Mouse (Mus musculus) embryonic facial prominence, embryonic 11.5 days (tissue): ENCODE data around the gene Grm6. TPM values are rescaled to one million over a fixed set of nuclear protein-coding genes. Genes with fewer than 3 reads are reported as not detected.

Source experiments
- ATAC-seq: fragments of 200-750 bp; cut with Nextera tagmentation; replicated peaks from 2 replicates; pipeline ENCODE4 v1.8.0; 2017; ENCODE audit warnings: low read depth; ENCODE audit not compliant: insufficient number of reproducible peaks, low FRiP score, low TSS enrichment
- DNase-seq: peaks from one replicate; pipeline ENCODE4 v3.0.0-alpha.2; 2015; ENCODE audit warnings: low spot score
- H3K27ac ChIP-seq: fragments of 300-500 bp; sonication (generic); replicated peaks from 2 replicates; pipeline ENCODE4 v1.5.1; 2014; ENCODE audit warnings: mild to moderate bottlenecking, low read depth, low read length, control low read depth
- H3K27me3 ChIP-seq: fragments of 300-500 bp; sonication (generic); 2 replicates; pipeline ENCODE4 v1.6.1; 2014; ENCODE audit warnings: mild to moderate bottlenecking, low read length, moderate library complexity, mixed read lengths; ENCODE audit not compliant: control insufficient read depth, insufficient read depth
- H3K36me3 ChIP-seq: fragments of 300-500 bp; sonication (generic); replicated peaks from 2 replicates; pipeline ENCODE4 v1.6.1; 2014; ENCODE audit warnings: low read depth, mild to moderate bottlenecking, low read length, moderate library complexity, mixed read lengths; ENCODE audit not compliant: control insufficient read depth, insufficient read depth
- H3K4me1 ChIP-seq: fragments of 300-500 bp; sonication (generic); 2 replicates; pipeline ENCODE4 v1.6.1; 2014; ENCODE audit warnings: low read length, mixed read lengths; ENCODE audit not compliant: control insufficient read depth, insufficient read depth
- H3K4me2 ChIP-seq: fragments of 300-500 bp; sonication (generic); 2 replicates; pipeline ENCODE4 v1.6.1; 2014; ENCODE audit warnings: low read depth, mild to moderate bottlenecking, control low read depth, low read length, moderate library complexity
- H3K4me3 ChIP-seq: fragments of 300-500 bp; sonication (generic); 2 replicates; pipeline ENCODE4 v1.5.1; 2014; ENCODE audit warnings: low read depth, low read length, control low read depth
- H3K9ac ChIP-seq: fragments of 300-500 bp; sonication (generic); replicated peaks from 2 replicates; pipeline ENCODE4 v1.6.1; 2014; ENCODE audit warnings: mild to moderate bottlenecking, control low read depth, low read length
- H3K9me3 ChIP-seq: fragments of 300-500 bp; sonication (generic); replicated peaks from 2 replicates; pipeline ENCODE4 v1.6.1; 2016; ENCODE audit warnings: mild to moderate bottlenecking, low read length, inconsistent platforms, mixed read lengths; ENCODE audit not compliant: control insufficient read depth
- WGBS: fragments of 180-500 bp; shearing (Covaris S2); extraction: QIAGEN DNeasy Blood & Tissue Kit; methylation state at CpG from one replicate; pipeline ENCODE4 v1.1.7; 2014; 5-methylcytosine and 5-hydroxymethylcytosine counted together
- polyA plus RNA-seq: library from polyadenylated mRNA; unstranded; fragments of >200 nt; fragmentation: Nextera tagmentation; extraction: Ambion mirVana; gene quantifications from 2 replicates; pipeline ENCODE4 v1.2.1, GENCODE M21; 2014

Gene Grm6
- polyA plus RNA-seq, 1 experiment from 2014 or later: not detected

- WGBS: 6% methylated on average over 26 of the region's 26 CpGs
- ATAC-seq: peak; percentile 90
Measured at GRCm38 (mm10) chr11:50887390-50888128, 37.1 kb downstream of the Grm6 start, which contains the start of gene Zfp454. Gene Zfp454, minus strand, starts transcription at chr11:50887651.

GRCm38 (mm10) chr11:50892441-50892840, 42.0 kb downstream of the Grm6 start:
- H3K27me3 ChIP-seq: no peaks in the 10 kb centered on the region
- H3K4me3 ChIP-seq: no peak overlapping the region
- no peak overlapping the region for H3K9ac ChIP-seq
- no peak for ATAC-seq
- H3K9me3 ChIP-seq: no peaks in the 10 kb centered on the region
- 50% methylated on average over 2 of the region's 2 CpGs for WGBS
- H3K36me3 ChIP-seq: no peaks in the 10 kb centered on the region
- H3K4me1 ChIP-seq: no peaks in the 10 kb centered on the region
- DNase-seq: peak; percentile 16
- H3K27ac ChIP-seq: no peak overlapping the region
- no peak overlapping the region for H3K4me2 ChIP-seq

More at GRCm38 (mm10) chr11:50887390-50888128, 37.1 kb downstream of the Grm6 start, which contains the start of gene Zfp454:
- no peaks in the 10 kb centered on the region for H3K9me3 ChIP-seq
- H3K4me2 ChIP-seq: peak within 1 kb of the TSS; percentile 46
- no peaks in the 10 kb centered on the region; the same call in 1 of the 2 replicates for H3K36me3 ChIP-seq
- H3K9ac ChIP-seq: peak within 1 kb of the TSS; percentile 77
- H3K27me3 ChIP-seq: no peaks in the 10 kb centered on the region
- DNase-seq: peak; percentile 98
- H3K4me1 ChIP-seq: no peaks in the 10 kb centered on the region
- peak within 1 kb of the TSS; percentile 45 for H3K4me3 ChIP-seq
- no peak within 1 kb of the TSS for H3K27ac ChIP-seq

GRCm38 (mm10) chr11:50897359-50897758, 46.9 kb downstream of the Grm6 start:
- no peaks in the 10 kb centered on the region for H3K27me3 ChIP-seq
- no peak overlapping the region for H3K4me2 ChIP-seq
- 68% methylated on average over 1 of the region's 1 CpGs for WGBS
- no peak for ATAC-seq
- no peaks in the 10 kb centered on the region for H3K4me1 ChIP-seq
- no peak overlapping the region for H3K9ac ChIP-seq
- no peak for DNase-seq
- peaks cover 22% of the 10 kb centered on the region for H3K9me3 ChIP-seq
- H3K27ac ChIP-seq: no peak overlapping the region
- no peak overlapping the region for H3K4me3 ChIP-seq
- H3K36me3 ChIP-seq: peaks cover 27% of the 10 kb centered on the region

GRCm38 (mm10) chr11:50908136-50908535, 57.7 kb downstream of the Grm6 start:
- H3K27me3 ChIP-seq: no peaks in the 10 kb centered on the region
- H3K36me3 ChIP-seq: peaks cover 53% of the 10 kb centered on the region
- H3K4me2 ChIP-seq: no peak overlapping the region
- no peaks in the 10 kb centered on the region; the same call in 1 of the 2 replicates for H3K9me3 ChIP-seq
- no peak overlapping the region for H3K27ac ChIP-seq
- no peak overlapping the region for H3K9ac ChIP-seq
- no peak overlapping the region for H3K4me3 ChIP-seq
- WGBS: 95% methylated on average over 5 of the region's 5 CpGs
- DNase-seq (no peak), ATAC-seq (no peak)
- H3K4me1 ChIP-seq: no peaks in the 10 kb centered on the region

GRCm38 (mm10) chr11:50913301-50913700, 62.8 kb downstream of the Grm6 start:
- H3K36me3 ChIP-seq: peaks cover 16% of the 10 kb centered on the region
- no peak overlapping the region for H3K4me2 ChIP-seq
- no peaks in the 10 kb centered on the region for H3K4me1 ChIP-seq
- no peak for DNase-seq
- H3K9ac ChIP-seq: no peak overlapping the region
- H3K9me3 ChIP-seq: no peaks in the 10 kb centered on the region
- no peak overlapping the region for H3K27ac ChIP-seq
- WGBS: 92% methylated on average over 1 of the region's 1 CpGs
- ATAC-seq: no peak
- no peak overlapping the region for H3K4me3 ChIP-seq
- H3K27me3 ChIP-seq: no peaks in the 10 kb centered on the region

- H3K9me3 ChIP-seq: no peaks in the 10 kb centered on the region
- H3K4me3 ChIP-seq: no peak overlapping the region
- ATAC-seq (no peak), DNase-seq (no peak)
- H3K4me1 ChIP-seq: no peaks in the 10 kb centered on the region
- H3K27ac ChIP-seq: no peak overlapping the region
- no peaks in the 10 kb centered on the region for H3K27me3 ChIP-seq
- peaks cover 15% of the 10 kb centered on the region for H3K36me3 ChIP-seq
- 100% methylated on average over 3 of the region's 3 CpGs for WGBS
- H3K4me2 ChIP-seq: no peak overlapping the region
- H3K9ac ChIP-seq: no peak overlapping the region
Measured at GRCm38 (mm10) chr11:50914461-50914860, 64.0 kb downstream of the Grm6 start.

Other genes starting within 250 kb of the Grm6 start
- gene Adamts2, start 248.6 kb upstream of the Grm6 start, polyA plus RNA-seq: 2.2 and 2.5 TPM in 2 replicates
- 51.4 and 56.1 TPM in 2 replicates for gene Zfp354c, start 23.0 kb upstream of the Grm6 start, polyA plus RNA-seq
- 0.78 and 1.00 TPM in 2 replicates for gene Zfp879, start 9.1 kb upstream of the Grm6 start, polyA plus RNA-seq
- 17.6 and 21.6 TPM in 2 replicates for gene Zfp454, start 37.0 kb downstream of the Grm6 start, polyA plus RNA-seq
- gene Zfp2, start 65.5 kb downstream of the Grm6 start, polyA plus RNA-seq: 24.5 and 27.1 TPM in 2 replicates
- gene Zfp354b, start 80.9 kb downstream of the Grm6 start, polyA plus RNA-seq: 1.7 and 2.1 TPM in 2 replicates
- gene 4933414I15Rik, start 93.1 kb downstream of the Grm6 start, polyA plus RNA-seq: not detected in 2 replicates
- gene Prop1, start 103.1 kb downstream of the Grm6 start, polyA plus RNA-seq: 0.25 and 0.79 TPM in 2 replicates
- not detected in 2 replicates for gene Olfr1378, start 115.8 kb downstream of the Grm6 start, polyA plus RNA-seq
- not detected in 2 replicates for gene Olfr1377, start 131.3 kb downstream of the Grm6 start, polyA plus RNA-seq
- gene Olfr51, start 152.9 kb downstream of the Grm6 start, polyA plus RNA-seq: not detected in 2 replicates
- 0.15 TPM in 1 of 2 replicates, not detected in the other for gene Olfr54, start 163.6 kb downstream of the Grm6 start, polyA plus RNA-seq
- gene Olfr1375, start 197.4 kb downstream of the Grm6 start, polyA plus RNA-seq: not detected in 2 replicates
- 8.6 and 11.4 TPM in 2 replicates for gene Zfp354a, start 208.6 kb downstream of the Grm6 start, polyA plus RNA-seq